8 mouse cellular contexts compared by ENCODE assay signal in genomic region chr1:183296465-183296864, GRCm38 (mm10). TPM values are rescaled to one million over a fixed set of nuclear protein-coding genes. Genes with fewer than 3 reads are reported as not detected.
A peak's percentile ranks its signal among the peaks of the same experiment; 100 is the strongest.
DNase-seq lines count a peak whose midpoint lies in the region; ATAC-seq and TF ChIP-seq lines count a peak whose summit lies in the region.

TSS of gene Aida (plus strand) at chr1:183296590.

- H3K79me2 ChIP-seq in CH12.LX (replicated peaks; ENCODE audit: control insufficient read depth, extremely low read depth, insufficient read depth, poor library complexity, severe bottlenecking), result peaks cover 23% of the 10 kb centered on the region

- peak; percentile 41 for DNase-seq in CH12.LX (ENCODE audit: extremely low read depth)
- peak; percentile 25 for DNase-seq in adrenal gland, adult 8-10 months
- no peak for DNase-seq in heart, postnatal 10 days
- DNase-seq in layer of hippocampus, postnatal 25 days (ENCODE audit: extremely low spot score in 1 of 2, low spot score in 1 of 2), result peak; percentile 24 to 26
- DNase-seq in right cerebral cortex, postnatal 14 days, result peak; percentile 54
- no peak for DNase-seq in ovary, postnatal 10 days (ENCODE audit: low spot score)

- peak within 1 kb of the TSS; percentile 65 for H3K4me2 ChIP-seq in CH12.LX (ENCODE audit: insufficient read depth, low read depth, poor library complexity, severe bottlenecking)
- H3K4me2 ChIP-seq in lung, embryonic 16.5 days (ENCODE audit: low read depth, low read length), result peak within 1 kb of the TSS; percentile 54

- peaks cover 0 to 5% of the 10 kb centered on the region in 2 experiments; a peak in 1 of 4 replicates for H3K4me1 ChIP-seq in CH12.LX (ENCODE audit: control insufficient read depth in 1 of 2, insufficient read depth in 2 of 2)
- no peaks in the 10 kb centered on the region for H3K4me1 ChIP-seq in lung, embryonic 16.5 days (replicated peaks; ENCODE audit: control insufficient read depth, insufficient read depth, low read length)

- H3K9me3 ChIP-seq in CH12.LX (replicated peaks; ENCODE audit: low read length), result no peaks in the 10 kb centered on the region
- H3K9me3 ChIP-seq in lung, embryonic 16.5 days (ENCODE audit: control insufficient read depth, low read length), result no peaks in the 10 kb centered on the region

- peak; percentile 47 for ATAC-seq in erythroid progenitor cell, adult 5-6 weeks (replicated peaks; ENCODE audit: low FRiP score, poor library complexity, severe bottlenecking)
- peak; percentile 3 for ATAC-seq in lung, embryonic 16.5 days (ENCODE audit: low read depth)

- no peak for TF ChIP-seq POLR2A in CH12.LX (IDR thresholded peaks at IDR 0.05; ENCODE audit: low read depth, low read length)

- dilution Hi-C loops in CH12.LX (cut with MboI; ENCODE audit: extremely low pct_ligation_motif_present, extremely low pct_unique_long_range_greater_than_20kb, low sequenced_read_pairs), result no loop called here

- 0% methylated on average over 26 of the region's 26 CpGs for WGBS in lung, embryonic 16.5 days

- H3K9ac ChIP-seq in CH12.LX (ENCODE audit: insufficient read depth, low read depth), result peak within 1 kb of the TSS; percentile 76
- peak within 1 kb of the TSS; percentile 63 for H3K9ac ChIP-seq in lung, embryonic 16.5 days (ENCODE audit: low read length)

- in situ Hi-C loops in CH12.LX (cut with MboI; ENCODE audit: low pct_ligation_motif_present, low pct_unique_long_range_greater_than_20kb, low sequenced_read_pairs), result no loop called here

- TF ChIP-seq CTCF in CH12.LX (conservative IDR thresholded peaks at IDR 0.05 in 1 of 2, IDR thresholded peaks at IDR 0.05 in 1 of 2; ENCODE audit: low read depth in 2 of 2, low read length in 2 of 2), result no peak

- intact Hi-C loops in heart, postnatal 10 days (cut with DNase I), result no loop called here

- no peak for TF ChIP-seq RAD21 in CH12.LX (IDR thresholded peaks at IDR 0.05; ENCODE audit: low read depth, low read length)

- no peaks in the 10 kb centered on the region for H3K27me3 ChIP-seq in CH12.LX (replicated peaks)
- no peaks in the 10 kb centered on the region for H3K27me3 ChIP-seq in lung, embryonic 16.5 days (ENCODE audit: control insufficient read depth, insufficient read depth, low read depth, low read length)

- TF ChIP-seq EP300 in CH12.LX (IDR thresholded peaks at IDR 0.05; ENCODE audit: low read length), result no peak

- peak within 1 kb of the TSS; percentile 63 for H3K27ac ChIP-seq in CH12.LX (ENCODE audit: insufficient read depth, low read depth)
- H3K27ac ChIP-seq in lung, embryonic 16.5 days (ENCODE audit: low read length), result peak within 1 kb of the TSS; percentile 53

- peak within 1 kb of the TSS; percentile 72 to 96 (median 82) for H3K4me3 ChIP-seq in CH12.LX (replicated peaks in 1 of 3; ENCODE audit: low read depth in 2 of 3, low read length in 2 of 3, poor library complexity in 1 of 3)
- peak within 1 kb of the TSS; percentile 54 for H3K4me3 ChIP-seq in lung, embryonic 16.5 days (ENCODE audit: low read length)

- H3K36me3 ChIP-seq in CH12.LX (replicated peaks in 1 of 2; ENCODE audit: control insufficient read depth in 1 of 2, insufficient read depth in 1 of 2, low read length in 1 of 2), result peaks cover 19 to 27% of the 10 kb centered on the region in 2 experiments
- H3K36me3 ChIP-seq in lung, embryonic 16.5 days (ENCODE audit: control insufficient read depth, insufficient read depth, low read length), result peaks cover 10% of the 10 kb centered on the region; the same call in 1 of the 2 replicates

TF ChIP-seq in CH12.LX, 34 proteins besides CTCF, POLR2A, EP300 and RAD21:
- peak; percentile 59 for TF ChIP-seq ELF1 (IDR thresholded peaks at IDR 0.05; ENCODE audit: low read depth, low read length)
- TF ChIP-seq SMC3 (IDR thresholded peaks at IDR 0.05; ENCODE audit: low read depth, low read length), result no peak

RNA-seq across cellular contexts. Expression of gene Aida, which starts in this region (rescaled TPM):
- total RNA-seq in CH12.LX (2012; rRNA removed), result 11.0 and 15.8 TPM in 2 replicates
- total RNA-seq in CH12.LX (2014; rRNA removed), result 31.6 and 32.8 TPM in 2 replicates
- 41.7 and 45.2 TPM in 2 replicates for polyA plus RNA-seq in CH12.LX (2012; ENCODE audit: insufficient read length, low read depth)
- total RNA-seq in adrenal gland, adult 8-10 months (2022), result 10 to 100 TPM; 50.2 to 55.9 (median 54.4) TPM
- total RNA-seq in erythroid progenitor cell, adult 5-6 weeks (2015; ENCODE audit: low replicate concordance), result 40.7 and 75.9 TPM in 2 replicates
- 90.7 and 92.3 TPM in 2 replicates for total RNA-seq in erythroid progenitor cell, adult 5-6 weeks (2017; ENCODE audit: low replicate concordance)
- 10 to 100 TPM; 37.3 TPM for total RNA-seq in heart, postnatal 10 days (2021)
- 10 to 100 TPM; 45.2 to 50.7 TPM for total RNA-seq in layer of hippocampus, postnatal 25 days (2021)
- 34.3 and 40.2 TPM in 2 replicates for polyA plus RNA-seq in lung, embryonic 16.5 days (2015; fragmentation: Nextera tagmentation; extraction: Ambion mirVana)

Comparison
In these comparisons a context has a peak if more than half of its experiments do, and no peak if none do; other contexts are left out.
1. DNase-seq: peak in CH12.LX (single experiment), adrenal gland, adult 8-10 months (single experiment), layer of hippocampus, postnatal 25 days (2 of 2) and right cerebral cortex, postnatal 14 days (single experiment); none in heart, postnatal 10 days (0 of 2) and ovary, postnatal 10 days (single experiment).